Mouse (Mus musculus): ENCODE results near the gene Atg13.

DNA sequence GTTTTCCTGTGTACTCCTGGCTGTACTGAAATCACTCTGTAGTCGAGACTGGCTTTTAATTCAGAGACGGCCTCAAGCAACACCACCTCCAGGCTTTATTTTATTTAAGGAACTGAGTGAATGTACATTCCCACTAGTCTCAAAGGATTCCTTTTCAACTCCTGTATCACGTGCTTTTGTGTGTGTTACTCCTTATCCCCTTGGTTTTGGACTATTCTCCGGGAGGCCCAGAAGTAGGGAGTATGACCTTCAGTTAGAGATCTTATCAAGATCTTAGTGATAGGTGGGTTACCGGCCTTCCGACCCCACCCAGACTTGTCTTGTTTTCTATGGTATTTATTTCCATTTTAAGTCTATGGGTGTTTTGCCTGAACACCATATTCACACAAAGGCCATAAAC, 4.6 kb downstream of the Atg13 start:
- TF ChIP-seq CTCF (IDR thresholded peaks at IDR 0.05; ENCODE audit: low read depth, low read length) (no peak), POLR2A (IDR thresholded peaks at IDR 0.05; ENCODE audit: borderline replicate concordance, low read depth, low read length) (no peak)
